Mouse (Mus musculus) adrenal gland, postnatal 36 days (tissue): ENCODE results near the gene Cep57l1. TPM values are rescaled to one million over a fixed set of nuclear protein-coding genes. Genes with fewer than 3 reads are reported as not detected.
"Not testable (repeated sequence)": the region's sequence is repeated elsewhere in the genome, so short reads cannot be mapped to it uniquely, and the experiment has no call there.

ENCODE experiments used
- DNase-seq, 2 experiments: peaks; one replicate each; pipeline ENCODE4 v3.0.0; 2021; ENCODE audit warnings: mixed read lengths in 1 of 2
- long read RNA-seq, 2 experiments: library from polyadenylated mRNA; stranded (forward); transcript quantifications; one replicate each; pipeline ENCODE4 v2.0.0; 2021; ENCODE audit warnings: borderline sequencing depth in 2 of 2
- total RNA-seq, 2 experiments: library from RNA; stranded (reverse); gene quantifications; 2 replicates each; pipeline ENCODE4 v1.2.3; 2021

Gene Cep57l1
- total RNA-seq, result 1 to 10 TPM; 7.2 to 7.3 TPM
- long read RNA-seq, experiment 1, partial matches to known transcripts, result 2 of 6 reads
- long read RNA-seq, experiment 1, other reads (novel, unspliced or antisense), result 4 of 6 reads
- long read RNA-seq, experiment 2, partial matches to known transcripts, result 1 of 1 reads
- long read RNA-seq, experiment 2, other reads (novel, unspliced or antisense), result 0 of 1 reads

DNA sequence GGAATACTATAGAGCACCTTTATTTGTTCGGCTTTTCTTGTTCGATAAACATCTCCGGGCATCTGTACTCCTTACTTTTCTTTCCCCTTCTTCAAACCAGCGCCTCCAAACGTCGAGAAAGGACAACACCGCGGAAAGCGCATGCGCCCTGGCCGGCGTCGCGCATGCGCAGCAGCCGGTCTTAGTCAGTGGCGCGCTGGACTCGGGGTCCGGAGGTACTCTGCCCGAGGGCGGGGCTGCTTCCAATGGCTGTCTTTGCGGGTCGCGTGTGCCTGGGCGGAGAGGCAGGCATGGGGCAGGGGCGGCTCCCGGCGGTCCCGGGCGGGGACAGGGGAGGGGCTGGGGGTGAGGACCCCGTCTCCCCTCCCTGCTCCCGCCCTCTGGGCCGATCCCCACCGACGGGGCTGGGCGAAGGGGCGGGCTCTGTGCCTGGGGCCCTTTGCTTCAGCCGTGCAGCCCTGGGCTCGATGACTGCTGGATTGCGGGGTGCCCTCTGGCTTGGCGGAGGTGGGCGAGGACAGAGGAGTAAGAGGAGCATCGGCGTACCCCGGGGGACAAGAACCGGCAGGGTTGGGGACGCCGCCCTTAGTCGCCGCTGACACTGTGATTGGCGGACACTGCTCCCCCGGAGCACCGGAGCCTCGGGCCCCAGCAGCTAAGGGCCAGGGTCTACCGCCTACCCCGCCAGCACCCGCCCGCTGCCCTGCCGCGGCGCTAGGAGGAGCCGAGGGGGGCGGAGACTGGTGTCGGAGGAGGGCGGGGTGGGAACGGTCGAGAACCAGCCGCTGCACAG lies at the start of gene Cep57l1, which contains the start of gene Sesn1:
TSS of gene Cep57l1 (minus strand) at position 101 of the 793 bp plus-strand sequence.
TSS of gene Sesn1 (plus strand) at position 165 of the 793 bp plus-strand sequence.
- peak; percentile 95 to 97 for DNase-seq

DNA sequence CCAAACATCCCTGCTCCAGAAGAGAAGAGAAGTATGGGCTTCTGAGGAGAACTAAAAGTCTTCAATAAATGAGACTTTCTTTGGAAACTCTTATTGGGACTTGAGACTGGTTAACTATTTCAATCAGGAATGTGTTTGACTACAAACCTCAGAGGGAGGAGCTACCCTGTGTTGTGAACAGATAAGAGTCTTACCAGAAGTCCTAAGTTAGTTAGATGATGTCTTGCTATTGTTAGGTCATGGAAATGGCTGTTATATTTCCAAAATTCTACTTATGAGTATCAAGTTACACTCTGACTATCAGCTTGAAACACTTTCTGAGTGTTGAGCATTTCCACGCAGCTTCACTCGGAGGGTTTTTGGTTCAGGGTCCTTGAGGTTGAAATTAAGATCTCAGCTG lies 39.0 kb upstream of the Cep57l1 start:
- no peak for DNase-seq

GRCm38 (mm10) chr10:41847737-41848136 lies 38.1 kb upstream of the Cep57l1 start:
- DNase-seq, result no peak

- DNase-seq, result no peak
Measured at GRCm38 (mm10) chr10:41838911-41839310, 29.2 kb upstream of the Cep57l1 start.

DNA sequence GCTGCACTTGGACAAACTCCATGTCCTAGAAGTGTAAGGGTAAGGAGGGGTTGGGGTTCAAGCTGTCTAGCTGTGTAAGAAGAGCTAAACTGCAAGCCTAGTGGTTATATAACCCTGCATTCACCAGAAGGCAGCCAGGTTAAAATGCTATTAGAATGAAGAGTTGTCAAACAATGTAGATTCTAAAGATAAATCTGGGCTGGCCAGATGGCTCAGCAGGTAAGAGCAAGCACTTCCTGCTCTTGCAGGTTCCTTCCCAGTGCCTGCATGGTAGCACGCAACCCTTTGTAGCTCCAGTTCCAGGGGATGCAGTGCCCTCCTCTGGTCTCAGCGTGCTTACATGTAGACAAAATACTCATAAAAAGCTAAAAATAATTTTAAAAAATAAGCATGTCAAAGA lies 24.5 kb upstream of the Cep57l1 start:
- DNase-seq, result no peak

DNA sequence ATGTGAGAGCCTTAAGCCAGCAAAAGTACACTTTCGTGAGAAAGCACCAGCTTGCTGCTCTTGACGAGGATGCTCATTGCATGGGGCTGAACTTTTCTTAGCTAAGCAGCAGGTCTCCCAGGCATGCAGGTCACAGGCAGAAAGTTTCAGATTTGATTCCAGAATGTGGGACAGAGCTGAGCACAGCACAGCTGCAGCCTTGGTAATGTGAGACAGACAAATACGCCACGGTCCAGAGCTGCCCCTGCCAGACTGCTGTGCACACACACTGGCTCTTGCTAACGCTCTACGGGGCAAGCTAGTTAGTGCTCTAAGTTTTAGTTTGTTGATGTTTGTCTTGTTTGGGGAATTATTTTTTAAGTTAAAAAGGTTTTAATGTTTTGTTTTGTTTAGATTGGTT lies 22.5 kb upstream of the Cep57l1 start:
- DNase-seq, result peak; percentile 11 to 27

DNA sequence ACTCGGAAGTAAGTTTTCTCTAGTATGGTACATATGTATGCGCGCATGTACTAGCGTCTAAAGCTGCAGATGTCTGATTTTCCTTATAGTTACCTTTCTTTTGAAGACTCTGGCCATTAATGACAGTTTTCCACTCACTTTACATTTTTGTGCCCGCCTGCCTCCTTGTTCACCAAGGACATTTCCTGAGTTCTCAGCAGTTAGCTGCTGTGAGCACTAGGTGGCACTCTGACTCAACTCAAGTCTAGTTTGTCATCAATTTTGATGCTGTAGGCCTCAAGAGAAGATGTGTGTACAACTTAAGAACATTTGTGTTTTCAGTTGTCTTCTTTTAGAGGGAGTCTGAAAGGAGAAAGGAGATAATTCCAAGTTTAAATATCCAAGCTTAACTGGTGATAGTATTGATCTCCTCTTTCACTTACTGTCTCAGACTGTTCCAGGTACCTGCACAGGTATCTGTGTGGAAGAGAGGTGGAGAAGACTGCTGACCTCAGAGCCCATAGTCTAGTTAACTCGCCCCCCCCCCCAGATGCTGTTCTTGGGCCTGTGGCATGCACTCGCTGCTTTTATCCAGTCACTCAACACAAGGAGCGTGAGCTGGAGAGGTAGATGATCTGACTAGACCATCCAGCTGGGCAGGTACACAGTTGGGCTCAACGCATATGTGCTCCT lies 21.3 kb upstream of the Cep57l1 start:
- peak; percentile 61 to 76 for DNase-seq

- DNase-seq, result no peak
Measured at GRCm38 (mm10) chr10:41830445-41830844, 20.8 kb upstream of the Cep57l1 start.

DNA sequence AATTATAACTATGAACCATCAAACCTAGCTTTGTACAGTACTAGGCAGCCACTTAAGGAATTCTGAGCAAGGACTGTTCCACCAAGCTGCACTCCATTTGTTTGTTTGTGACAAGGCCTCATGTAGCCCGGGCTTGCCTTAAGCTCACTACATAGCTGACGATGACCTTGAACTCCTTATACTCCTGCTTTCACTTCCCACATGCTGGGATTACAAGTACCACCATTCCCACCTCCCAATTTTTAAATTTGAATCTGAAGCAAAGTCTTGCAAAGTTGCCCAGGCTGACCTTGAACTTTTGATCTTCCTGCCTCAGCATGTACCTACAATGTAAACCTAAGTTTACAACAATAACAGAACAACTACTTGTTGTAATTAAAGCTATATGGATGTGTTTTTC lies 20.3 kb upstream of the Cep57l1 start:
- no peak for DNase-seq

GRCm38 (mm10) chr10:41829191-41829590 lies 19.5 kb upstream of the Cep57l1 start:
- DNase-seq, result no peak

DNA sequence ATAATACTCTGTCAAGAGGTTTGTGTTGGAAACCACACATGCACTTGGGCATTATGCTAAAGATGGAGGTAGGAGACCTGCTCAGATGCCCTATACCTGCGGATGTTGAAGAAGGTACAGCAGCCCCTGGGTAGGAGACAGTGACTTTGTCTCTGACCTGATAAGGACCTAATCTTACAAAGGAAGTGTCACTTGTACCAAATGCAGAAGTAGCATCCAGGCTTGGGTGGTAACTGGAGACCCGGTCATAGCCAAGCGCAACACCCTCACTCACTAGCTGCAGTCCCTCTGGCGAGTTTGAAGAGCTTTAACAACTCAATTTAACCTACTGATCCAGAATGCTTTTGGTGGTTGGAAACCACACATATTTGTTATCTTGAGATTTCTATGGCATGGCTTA lies 18.1 kb upstream of the Cep57l1 start:
- no peak for DNase-seq

GRCm38 (mm10) chr10:41826526-41827116 lies 16.9 kb upstream of the Cep57l1 start:
- no peak for DNase-seq

- no peak for DNase-seq
Measured at GRCm38 (mm10) chr10:41825996-41826395, 16.3 kb upstream of the Cep57l1 start.

DNA sequence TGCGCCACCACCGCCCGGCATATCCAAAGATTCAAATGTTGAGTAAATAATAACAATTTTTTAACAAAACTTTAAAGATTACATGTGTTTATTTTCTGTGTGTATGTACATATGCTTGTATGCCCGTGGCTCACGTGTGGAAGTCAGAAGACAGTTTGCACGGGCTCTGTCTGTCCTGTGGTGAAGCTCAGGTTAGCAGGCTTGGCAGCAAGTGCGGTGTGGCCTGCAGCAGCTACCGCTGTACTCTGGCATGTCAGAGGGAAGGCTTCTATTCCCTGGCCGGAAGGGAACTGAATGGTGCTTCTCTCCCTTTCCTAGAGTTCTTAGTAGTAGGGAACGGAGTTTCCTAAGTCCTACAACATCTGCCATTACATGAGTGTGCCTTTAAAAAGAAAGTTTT lies 15.4 kb upstream of the Cep57l1 start:
- DNase-seq, result no peak

DNA sequence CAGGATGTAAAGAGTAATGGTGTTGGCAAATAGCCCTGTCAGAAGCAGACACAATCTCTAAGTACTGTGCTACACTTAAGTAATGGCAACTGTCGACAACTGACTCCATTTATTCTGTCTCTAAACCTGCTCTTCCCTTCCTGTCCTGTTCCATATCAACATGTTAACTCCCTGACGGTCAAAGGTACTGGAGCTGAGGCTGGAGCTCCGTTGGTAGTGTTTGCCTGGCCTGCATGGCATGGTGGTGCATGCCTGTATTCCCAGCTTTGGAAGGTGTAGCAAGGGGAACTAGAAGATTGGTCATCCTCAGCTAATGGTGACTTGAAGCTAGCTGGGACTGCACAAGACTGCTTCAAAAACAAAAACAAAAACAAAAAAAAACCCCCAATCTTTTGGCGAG lies 14.2 kb upstream of the Cep57l1 start:
- DNase-seq, result no peak

- not testable (repeated sequence) for DNase-seq
Measured at GRCm38 (mm10) chr10:41823282-41823675, 13.6 kb upstream of the Cep57l1 start.

DNA sequence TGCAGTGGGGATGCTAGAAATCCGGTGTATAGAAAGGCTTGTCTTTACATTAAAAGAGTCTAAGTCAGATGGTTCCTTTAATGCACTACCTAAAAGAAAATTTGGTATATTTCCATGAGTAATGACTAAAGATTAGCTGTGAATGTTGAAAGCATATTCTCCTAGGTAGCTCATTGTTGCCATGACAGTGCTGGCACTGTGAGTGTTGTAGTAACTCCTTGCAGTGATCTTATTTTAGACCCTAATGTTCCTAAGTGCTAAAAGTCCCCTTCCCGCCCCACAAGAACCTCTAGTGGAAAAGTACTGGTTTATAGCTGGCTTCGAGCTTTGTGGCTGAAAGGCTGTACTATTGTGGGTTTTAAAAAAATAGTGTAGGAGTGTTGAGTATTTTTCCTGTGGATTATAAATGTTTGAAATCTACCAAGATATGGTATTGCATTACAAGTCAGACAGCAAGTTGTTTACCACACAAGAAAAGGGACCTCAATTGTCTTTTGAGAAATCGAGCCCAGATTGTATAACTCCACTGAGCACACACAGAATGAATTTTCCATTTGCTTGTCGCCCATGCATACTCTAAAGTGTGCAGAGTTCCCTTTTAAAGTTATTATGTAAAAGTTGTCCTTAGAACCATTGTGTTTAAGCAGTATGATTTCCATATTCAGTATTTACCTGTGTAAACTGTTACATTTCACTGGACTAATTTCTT lies 13.1 kb upstream of the Cep57l1 start:
- no peak for DNase-seq

DNA sequence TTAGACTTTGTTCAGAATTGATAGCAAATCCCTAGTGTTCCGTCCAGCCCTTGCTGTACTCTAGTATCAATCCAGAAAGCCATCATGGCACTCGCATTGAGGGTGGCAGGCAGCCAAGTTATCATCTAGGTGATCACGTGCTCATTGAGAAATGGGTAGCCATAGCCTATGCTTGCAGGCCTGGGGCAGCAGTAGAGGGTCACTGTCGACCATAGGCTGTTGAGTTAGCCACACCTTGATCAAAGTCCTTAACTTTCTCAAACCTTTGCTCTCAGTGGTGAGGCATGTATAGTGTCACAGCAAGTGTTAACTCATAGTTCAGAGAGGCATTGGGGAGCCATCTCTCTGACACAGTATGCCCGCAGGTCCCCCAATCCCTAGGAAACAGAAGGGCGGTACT lies 11.5 kb upstream of the Cep57l1 start:
- no peak for DNase-seq

- DNase-seq, result no peak
Measured at GRCm38 (mm10) chr10:41820401-41820800, 10.7 kb upstream of the Cep57l1 start.

DNA sequence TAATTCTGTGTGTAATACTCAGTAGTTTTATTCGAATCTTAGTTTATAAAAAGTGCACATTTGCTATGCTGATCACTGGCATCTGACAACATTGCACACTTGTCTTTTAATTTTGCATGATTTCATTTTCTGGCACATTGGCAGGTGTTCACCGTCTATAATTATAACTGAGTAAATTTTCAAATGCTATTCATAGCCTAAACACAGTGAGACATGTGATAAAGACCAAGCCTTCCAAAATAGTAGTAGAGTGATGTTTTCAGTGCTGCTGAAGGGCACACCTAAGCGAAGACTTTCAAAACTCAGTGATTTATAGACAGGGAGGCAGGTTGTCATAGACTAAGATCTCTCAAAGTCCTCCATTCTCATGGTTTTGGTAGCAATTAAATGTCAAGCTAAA lies 9.6 kb upstream of the Cep57l1 start:
- DNase-seq, result no peak

DNA sequence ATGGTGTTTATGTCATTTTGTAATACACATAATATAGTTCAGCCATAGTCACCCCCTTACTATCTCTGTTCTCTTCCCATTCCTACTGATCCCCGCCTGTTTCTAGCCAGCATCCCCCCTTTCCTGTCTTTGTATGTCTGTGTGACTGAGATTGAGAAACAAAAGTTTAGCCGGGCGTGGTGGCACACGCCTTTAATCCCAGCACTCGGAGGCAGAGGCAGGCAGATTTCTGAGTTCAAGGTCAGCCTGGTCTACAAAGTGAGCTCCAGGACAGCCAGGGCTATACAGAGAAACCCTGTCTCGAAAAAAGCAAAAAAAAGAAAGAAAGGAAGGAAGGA lies 9.0 kb upstream of the Cep57l1 start:
- not testable (repeated sequence) for DNase-seq

- no peak for DNase-seq
Measured at GRCm38 (mm10) chr10:41818036-41818732, 8.5 kb upstream of the Cep57l1 start.
